Mouse (Mus musculus): ENCODE results near the gene Defa21. TPM values are rescaled to one million over a fixed set of nuclear protein-coding genes. Genes with fewer than 3 reads are reported as not detected.
"Not testable (repeated sequence)": the region's sequence is repeated elsewhere in the genome, so short reads cannot be mapped to it uniquely, and the experiment has no call there.

The Defa21 gene
- polyA plus RNA-seq (2014; fragmentation: Nextera tagmentation; extraction: Ambion mirVana) = not detected in 2 replicates

DNA sequence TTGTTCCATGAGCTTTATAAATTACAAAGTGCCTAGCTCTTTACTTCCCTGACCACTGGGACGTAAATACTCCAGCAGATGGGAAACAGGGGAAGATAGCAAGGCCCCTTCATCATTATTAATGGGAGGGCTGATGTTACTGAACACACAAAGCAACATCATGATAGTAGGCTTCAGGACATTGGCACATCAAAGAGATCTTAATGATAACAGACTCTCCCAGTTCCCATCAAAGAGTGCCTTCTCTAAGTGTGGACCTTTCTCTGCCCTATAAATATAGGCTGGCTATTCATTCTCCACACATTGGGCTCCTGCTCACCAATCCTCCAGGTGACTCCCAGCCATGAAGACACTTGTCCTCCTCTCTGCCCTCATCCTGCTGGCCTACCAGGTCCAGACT is at the start of gene Defa21:
Gene Defa21, plus strand, starts transcription at position 301 of the 400 bp plus-strand sequence.
- H3K36me3 ChIP-seq (ENCODE audit: control insufficient read depth, insufficient read depth, low read length); H3K4me1 ChIP-seq (ENCODE audit: control insufficient read depth in 2 of 2, insufficient read depth in 2 of 2, low read length in 2 of 2); H3K9me3 ChIP-seq (ENCODE audit: control insufficient read depth, low read length); H3K27me3 ChIP-seq (ENCODE audit: control insufficient read depth, insufficient read depth, low read length); ATAC-seq (ENCODE audit: insufficient number of reproducible peaks, insufficient read depth, low FRiP score, low read depth); H3K9ac ChIP-seq (ENCODE audit: low read length); H3K4me2 ChIP-seq (ENCODE audit: low read length); H3K4me3 ChIP-seq (ENCODE audit: control insufficient read depth in 1 of 2, insufficient read depth in 1 of 2, low read depth in 1 of 2, low read length in 2 of 2); H3K27ac ChIP-seq (replicated peaks in 1 of 2; ENCODE audit: control insufficient read depth in 1 of 2, insufficient read depth in 1 of 2, low read depth in 2 of 2, low read length in 2 of 2): not testable (repeated sequence)
- WGBS = no CpG with 5 or more reads among the region's 1 CpGs

DNA sequence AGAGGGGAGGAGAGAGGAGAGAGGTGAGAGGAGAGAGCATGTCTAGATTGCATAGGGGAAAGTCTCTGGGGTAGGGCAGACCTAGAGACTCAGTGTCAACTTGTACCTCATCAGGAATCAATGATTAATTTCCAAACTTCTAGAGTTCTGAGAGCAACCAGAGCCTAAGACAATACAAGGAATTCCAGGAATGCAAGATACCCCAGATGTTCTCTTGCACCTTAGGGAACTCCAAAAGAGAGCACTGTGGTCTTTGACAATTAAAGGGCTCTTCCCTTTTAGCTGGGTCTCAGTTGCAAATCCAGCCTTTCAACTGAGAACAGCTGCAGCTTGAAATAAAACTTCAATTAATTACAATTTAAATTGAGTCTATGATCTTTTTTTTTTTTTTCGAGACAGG is 45.5 kb upstream of the Defa21 start:
- Histone ChIP-seq H3K27ac (replicated peaks in 1 of 2; ENCODE audit: control insufficient read depth in 1 of 2, insufficient read depth in 1 of 2, low read depth in 2 of 2, low read length in 2 of 2) (no peak overlapping the region), H3K4me3 (ENCODE audit: control insufficient read depth in 1 of 2, insufficient read depth in 1 of 2, low read depth in 1 of 2, low read length in 2 of 2) (no peak overlapping the region), H3K9me3 (ENCODE audit: control insufficient read depth, low read length) (no peaks in the 10 kb centered on the region; the same call in 1 of the 2 replicates), H3K9ac (ENCODE audit: low read length) (no peak overlapping the region), H3K36me3 (ENCODE audit: control insufficient read depth, insufficient read depth, low read length) (no peaks in the 10 kb centered on the region), H3K27me3 (ENCODE audit: control insufficient read depth, insufficient read depth, low read length) (no peaks in the 10 kb centered on the region), H3K4me2 (ENCODE audit: low read length) (no peak overlapping the region), H3K4me1 (ENCODE audit: control insufficient read depth in 2 of 2, insufficient read depth in 2 of 2, low read length in 2 of 2) (no peaks in the 10 kb centered on the region)
- no peak for ATAC-seq (ENCODE audit: insufficient number of reproducible peaks, insufficient read depth, low FRiP score, low read depth)
- WGBS = 37% methylated on average over 1 of the region's 1 CpGs

DNA sequence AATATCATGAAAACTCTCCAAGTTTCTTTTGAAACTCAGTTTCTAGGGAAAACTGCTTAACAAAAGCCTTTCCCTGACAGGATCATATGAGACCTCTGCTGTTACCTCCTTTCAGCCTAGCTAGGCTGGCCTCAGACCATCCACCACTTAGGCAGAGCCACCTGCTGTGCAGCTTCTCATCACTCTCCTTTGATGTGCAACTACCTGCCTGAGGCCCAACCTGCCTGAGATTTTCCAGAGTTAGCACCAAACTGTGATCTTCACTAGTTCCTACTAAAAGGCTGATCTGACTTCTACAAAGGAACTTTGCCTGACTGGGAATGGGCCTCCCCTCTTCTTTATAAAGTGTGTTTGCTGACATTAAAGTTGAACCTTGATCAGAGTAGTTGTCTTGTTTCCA is 31.3 kb upstream of the Defa21 start:
- H3K9me3 ChIP-seq (ENCODE audit: control insufficient read depth, low read length); H3K36me3 ChIP-seq (ENCODE audit: control insufficient read depth, insufficient read depth, low read length); H3K9ac ChIP-seq (ENCODE audit: low read length); H3K4me1 ChIP-seq (ENCODE audit: control insufficient read depth in 2 of 2, insufficient read depth in 2 of 2, low read length in 2 of 2); H3K4me3 ChIP-seq (ENCODE audit: control insufficient read depth in 1 of 2, insufficient read depth in 1 of 2, low read depth in 1 of 2, low read length in 2 of 2); H3K27me3 ChIP-seq (ENCODE audit: control insufficient read depth, insufficient read depth, low read length); ATAC-seq (ENCODE audit: insufficient number of reproducible peaks, insufficient read depth, low FRiP score, low read depth); H3K4me2 ChIP-seq (ENCODE audit: low read length); H3K27ac ChIP-seq (replicated peaks in 1 of 2; ENCODE audit: control insufficient read depth in 1 of 2, insufficient read depth in 1 of 2, low read depth in 2 of 2, low read length in 2 of 2): not testable (repeated sequence)

DNA sequence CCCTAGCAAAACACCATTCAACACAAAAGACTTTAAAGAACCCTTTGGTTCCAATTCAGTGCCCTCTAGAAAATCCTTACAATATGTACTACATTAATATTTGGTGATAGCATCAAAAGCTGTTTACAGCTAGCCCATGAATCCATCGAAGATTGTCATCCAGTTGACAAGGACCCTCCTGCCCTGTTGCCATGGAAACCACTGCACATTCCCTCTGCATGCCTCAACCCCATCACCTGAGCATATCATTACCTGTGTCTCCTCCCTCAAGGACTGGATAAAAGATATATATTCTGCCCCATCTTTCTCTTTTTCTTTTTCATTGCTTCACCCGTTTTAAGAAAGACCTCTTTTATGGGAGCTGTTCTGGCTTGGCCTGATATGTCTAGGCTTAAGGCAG is 28.6 kb upstream of the Defa21 start:
- Histone ChIP-seq H3K9me3 (ENCODE audit: control insufficient read depth, low read length) (no peaks in the 10 kb centered on the region), H3K4me1 (ENCODE audit: control insufficient read depth in 2 of 2, insufficient read depth in 2 of 2, low read length in 2 of 2) (no peaks in the 10 kb centered on the region), H3K27me3 (ENCODE audit: control insufficient read depth, insufficient read depth, low read length) (no peaks in the 10 kb centered on the region), H3K4me3 (ENCODE audit: control insufficient read depth in 1 of 2, insufficient read depth in 1 of 2, low read depth in 1 of 2, low read length in 2 of 2) (no peak overlapping the region), H3K36me3 (ENCODE audit: control insufficient read depth, insufficient read depth, low read length) (no peaks in the 10 kb centered on the region), H3K9ac (ENCODE audit: low read length) (no peak overlapping the region), H3K4me2 (ENCODE audit: low read length) (no peak overlapping the region), H3K27ac (replicated peaks in 1 of 2; ENCODE audit: control insufficient read depth in 1 of 2, insufficient read depth in 1 of 2, low read depth in 2 of 2, low read length in 2 of 2) (no peak overlapping the region)
- no peak for ATAC-seq (ENCODE audit: insufficient number of reproducible peaks, insufficient read depth, low FRiP score, low read depth)
- 71% methylated on average over 2 of the region's 2 CpGs for WGBS

DNA sequence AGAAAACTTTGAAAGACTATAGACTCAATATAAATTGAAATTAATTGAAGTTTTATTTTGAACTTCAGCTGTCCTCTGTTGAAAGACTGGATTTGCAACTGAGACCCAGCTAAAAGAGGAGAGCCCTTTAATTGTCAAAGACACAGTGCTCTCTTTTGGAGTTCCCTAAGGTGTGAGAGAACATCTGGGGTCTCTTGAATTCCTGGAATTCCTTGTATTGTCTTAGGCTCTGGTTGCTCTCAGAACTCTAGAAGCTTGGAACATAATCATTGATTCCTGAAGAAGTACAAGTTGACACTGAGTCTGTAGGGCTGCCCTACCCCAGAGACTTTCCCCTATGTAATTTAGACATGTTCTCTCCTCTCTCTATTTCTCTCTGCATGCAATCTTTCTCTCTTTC is 28.1 kb upstream of the Defa21 start:
- Histone ChIP-seq H3K36me3 (ENCODE audit: control insufficient read depth, insufficient read depth, low read length) (no peaks in the 10 kb centered on the region), H3K9ac (ENCODE audit: low read length) (no peak overlapping the region), H3K4me2 (ENCODE audit: low read length) (no peak overlapping the region), H3K4me3 (ENCODE audit: control insufficient read depth in 1 of 2, insufficient read depth in 1 of 2, low read depth in 1 of 2, low read length in 2 of 2) (no peak overlapping the region), H3K9me3 (ENCODE audit: control insufficient read depth, low read length) (no peaks in the 10 kb centered on the region), H3K27me3 (ENCODE audit: control insufficient read depth, insufficient read depth, low read length) (no peaks in the 10 kb centered on the region), H3K4me1 (ENCODE audit: control insufficient read depth in 2 of 2, insufficient read depth in 2 of 2, low read length in 2 of 2) (no peaks in the 10 kb centered on the region), H3K27ac (replicated peaks in 1 of 2; ENCODE audit: control insufficient read depth in 1 of 2, insufficient read depth in 1 of 2, low read depth in 2 of 2, low read length in 2 of 2) (no peak overlapping the region)
- ATAC-seq (ENCODE audit: insufficient number of reproducible peaks, insufficient read depth, low FRiP score, low read depth) = no peak

DNA sequence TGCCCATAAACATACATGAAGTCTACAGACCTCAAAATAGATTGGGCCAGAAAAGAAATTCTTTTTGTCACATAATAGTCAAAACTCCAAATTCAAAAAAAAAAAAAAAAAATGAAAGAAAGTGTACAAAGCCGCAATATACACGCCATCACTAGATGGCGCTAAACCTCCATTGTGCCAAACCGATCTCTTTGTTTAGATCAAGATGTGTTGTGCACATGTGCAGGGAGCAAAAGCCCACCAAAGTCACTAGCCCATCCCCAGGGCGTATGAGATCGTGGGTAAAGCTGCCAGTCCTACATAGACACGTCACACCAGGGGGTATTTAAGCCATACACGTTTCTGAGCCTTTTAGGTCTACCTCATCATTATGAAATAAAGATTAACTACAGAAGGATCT is 24.2 kb upstream of the Defa21 start:
- H3K27me3 ChIP-seq (ENCODE audit: control insufficient read depth, insufficient read depth, low read length) = no peaks in the 10 kb centered on the region
- H3K4me1 ChIP-seq (ENCODE audit: control insufficient read depth in 2 of 2, insufficient read depth in 2 of 2, low read length in 2 of 2) = no peaks in the 10 kb centered on the region
- H3K9me3 ChIP-seq (ENCODE audit: control insufficient read depth, low read length) = 0 out of 2 replicates have a peak, but pooled peaks cover 3% of the 10 kb centered on the region
- no peaks in the 10 kb centered on the region for H3K36me3 ChIP-seq (ENCODE audit: control insufficient read depth, insufficient read depth, low read length)
- no peak for ATAC-seq (ENCODE audit: insufficient number of reproducible peaks, insufficient read depth, low FRiP score, low read depth)
- no peak overlapping the region for H3K9ac ChIP-seq (ENCODE audit: low read length)
- WGBS = 49% methylated on average over 8 of the region's 8 CpGs
- no peak overlapping the region for H3K27ac ChIP-seq (replicated peaks in 1 of 2; ENCODE audit: control insufficient read depth in 1 of 2, insufficient read depth in 1 of 2, low read depth in 2 of 2, low read length in 2 of 2)
- H3K4me2 ChIP-seq (ENCODE audit: low read length) = no peak overlapping the region
- H3K4me3 ChIP-seq (ENCODE audit: control insufficient read depth in 1 of 2, insufficient read depth in 1 of 2, low read depth in 1 of 2, low read length in 2 of 2) = no peak overlapping the region

DNA sequence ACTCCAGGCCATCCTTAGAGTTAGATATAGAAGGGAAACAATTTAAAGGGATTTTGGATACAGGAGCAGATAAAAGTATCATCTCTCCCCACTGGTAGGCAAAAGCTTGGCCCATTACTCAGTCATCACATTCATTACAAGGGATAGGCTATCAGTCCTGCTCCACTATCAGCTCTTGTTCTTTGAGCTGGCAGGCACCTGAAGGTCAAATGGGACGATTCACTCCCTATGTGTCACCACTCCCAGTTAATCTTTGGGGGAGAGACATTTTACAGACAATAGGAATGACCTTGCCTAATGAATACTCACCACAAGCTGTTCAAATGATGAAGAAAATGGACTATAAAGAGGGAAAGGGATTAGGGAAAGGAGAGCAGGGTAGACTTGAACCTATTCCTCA is 18.5 kb upstream of the Defa21 start:
- 0 out of 2 replicates have a peak, but pooled peaks cover 5% of the 10 kb centered on the region for H3K9me3 ChIP-seq (ENCODE audit: control insufficient read depth, low read length)
- no peak overlapping the region for H3K4me2 ChIP-seq (ENCODE audit: low read length)
- H3K9ac ChIP-seq (ENCODE audit: low read length) = no peak overlapping the region
- 21% methylated on average over 1 of the region's 1 CpGs for WGBS
- H3K27ac ChIP-seq (replicated peaks in 1 of 2; ENCODE audit: control insufficient read depth in 1 of 2, insufficient read depth in 1 of 2, low read depth in 2 of 2, low read length in 2 of 2) = no peak overlapping the region
- no peaks in the 10 kb centered on the region for H3K4me1 ChIP-seq (ENCODE audit: control insufficient read depth in 2 of 2, insufficient read depth in 2 of 2, low read length in 2 of 2)
- no peak overlapping the region for H3K4me3 ChIP-seq (ENCODE audit: control insufficient read depth in 1 of 2, insufficient read depth in 1 of 2, low read depth in 1 of 2, low read length in 2 of 2)
- H3K36me3 ChIP-seq (ENCODE audit: control insufficient read depth, insufficient read depth, low read length) = no peaks in the 10 kb centered on the region
- ATAC-seq (ENCODE audit: insufficient number of reproducible peaks, insufficient read depth, low FRiP score, low read depth) = no peak
- no peaks in the 10 kb centered on the region for H3K27me3 ChIP-seq (ENCODE audit: control insufficient read depth, insufficient read depth, low read length)

DNA sequence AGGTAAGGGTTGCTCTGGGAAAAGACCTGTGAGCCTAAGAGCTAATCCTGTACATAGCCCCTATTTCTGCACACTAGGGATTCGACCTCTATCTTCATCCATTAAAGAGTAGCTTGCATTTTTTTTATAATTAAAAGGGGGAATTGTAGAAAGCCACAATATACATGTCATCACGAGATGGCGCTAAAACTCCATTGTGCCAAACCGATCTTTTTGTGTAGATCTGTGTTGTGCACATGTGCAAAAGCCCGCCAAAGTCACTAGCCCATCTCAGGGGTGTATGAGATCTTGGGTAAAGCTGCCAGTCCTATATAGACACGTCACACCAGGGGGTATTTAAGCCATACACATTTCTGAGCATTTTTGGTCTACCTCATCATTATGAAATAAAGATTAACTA is 16.8 kb upstream of the Defa21 start:
- not testable (repeated sequence) for ATAC-seq (ENCODE audit: insufficient number of reproducible peaks, insufficient read depth, low FRiP score, low read depth); H3K27me3 ChIP-seq (ENCODE audit: control insufficient read depth, insufficient read depth, low read length); H3K27ac ChIP-seq (replicated peaks in 1 of 2; ENCODE audit: control insufficient read depth in 1 of 2, insufficient read depth in 1 of 2, low read depth in 2 of 2, low read length in 2 of 2); H3K9ac ChIP-seq (ENCODE audit: low read length); H3K36me3 ChIP-seq (ENCODE audit: control insufficient read depth, insufficient read depth, low read length); H3K9me3 ChIP-seq (ENCODE audit: control insufficient read depth, low read length); H3K4me3 ChIP-seq (ENCODE audit: control insufficient read depth in 1 of 2, insufficient read depth in 1 of 2, low read depth in 1 of 2, low read length in 2 of 2); H3K4me2 ChIP-seq (ENCODE audit: low read length); H3K4me1 ChIP-seq (ENCODE audit: control insufficient read depth in 2 of 2, insufficient read depth in 2 of 2, low read length in 2 of 2)
- WGBS = 36% methylated on average over 6 of the region's 6 CpGs
